Mouse (Mus musculus) embryonic facial prominence, embryonic 14.5 days (tissue): ENCODE data around the gene Gimap1. TPM values are rescaled to one million over a fixed set of nuclear protein-coding genes. Genes with fewer than 3 reads are reported as not detected.

Experiments used
- ATAC-seq: fragments of 200-750 bp; cut with Nextera tagmentation; 2 replicates; pipeline ENCODE4 v1.8.0; 2017; ENCODE audit warnings: low read depth, moderate number of reproducible peaks, moderate TSS enrichment
- DNase-seq: peaks from one replicate; pipeline ENCODE4 v3.0.0-alpha.2; 2015; ENCODE audit warnings: low spot score
- H3K27ac ChIP-seq: fragments of 300-500 bp; sonication (generic); replicated peaks from 2 replicates; pipeline ENCODE4 v1.5.1; 2014; ENCODE audit warnings: low read depth, mild to moderate bottlenecking, low read length, moderate library complexity
- H3K27me3 ChIP-seq: fragments of 300-500 bp; sonication (generic); replicated peaks from 2 replicates; pipeline ENCODE4 v1.6.1; 2014; ENCODE audit warnings: low read length; ENCODE audit not compliant: control insufficient read depth, insufficient read depth
- H3K36me3 ChIP-seq: fragments of 300-500 bp; sonication (generic); 2 replicates; pipeline ENCODE4 v1.6.1; 2014; ENCODE audit warnings: low read length, mixed read lengths; ENCODE audit not compliant: control insufficient read depth, insufficient read depth
- H3K4me1 ChIP-seq: fragments of 300-500 bp; sonication (generic); 2 replicates; pipeline ENCODE4 v1.6.1; 2014; ENCODE audit warnings: antibody characterized with exemption, low read length; ENCODE audit not compliant: control insufficient read depth, insufficient read depth
- H3K4me2 ChIP-seq: fragments of 300-500 bp; sonication (generic); 2 replicates; pipeline ENCODE4 v1.6.1; 2014; ENCODE audit warnings: low read depth, mild to moderate bottlenecking, low read length, moderate library complexity, mixed read lengths
- H3K4me3 ChIP-seq: fragments of 300-500 bp; sonication (generic); 2 replicates; pipeline ENCODE4 v1.5.1; 2014; ENCODE audit warnings: low read depth, mild to moderate bottlenecking, low read length
- H3K9ac ChIP-seq: fragments of 300-500 bp; sonication (generic); 2 replicates; pipeline ENCODE4 v1.6.1; 2014; ENCODE audit warnings: low read depth, mild to moderate bottlenecking, low read length, moderate library complexity, mixed read lengths
- H3K9me3 ChIP-seq: fragments of 300-500 bp; sonication (generic); 2 replicates; pipeline ENCODE4 v1.6.1; 2016; ENCODE audit warnings: low read length; ENCODE audit not compliant: control insufficient read depth
- WGBS: fragments of 180-500 bp; shearing (Covaris S2); extraction: QIAGEN DNeasy Blood & Tissue Kit; methylation state at CpG from one replicate; pipeline ENCODE4 v1.1.7; 2014; 5-methylcytosine and 5-hydroxymethylcytosine counted together
- polyA plus RNA-seq: library from polyadenylated mRNA; unstranded; fragments of >200 nt; fragmentation: Nextera tagmentation; extraction: Ambion mirVana; gene quantifications from 2 replicates; pipeline ENCODE4 v1.2.1, GENCODE M21; 2014

Gimap1 gene
- polyA plus RNA-seq, 1 experiment from 2014 or later, result 12.7 TPM

DNA sequence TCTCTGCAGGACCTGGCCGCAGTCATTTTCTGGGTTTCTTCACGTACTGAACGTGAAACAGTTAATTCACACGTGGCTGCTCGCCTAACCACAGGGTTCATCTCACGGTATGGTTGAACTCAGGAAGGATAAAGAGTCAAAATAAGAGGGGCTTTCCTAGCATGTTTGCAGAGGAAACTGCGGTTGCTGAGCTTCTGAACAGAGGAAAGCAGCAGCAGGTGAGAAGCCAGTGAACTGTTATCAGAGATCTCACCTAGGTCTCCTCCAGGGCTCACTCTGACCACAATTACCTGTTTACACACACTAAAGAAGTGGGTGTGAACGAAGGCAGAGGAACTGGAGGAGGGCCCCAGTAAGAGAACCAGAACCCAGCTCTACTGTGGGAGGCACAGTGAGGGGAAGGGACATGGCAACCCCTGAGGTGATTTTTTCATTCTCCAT lies 6.0 kb upstream of the Gimap1 start:
- DNase-seq, result no peak
- Histone ChIP-seq H3K4me2 (no peak overlapping the region), H3K9me3 (no peaks in the 10 kb centered on the region), H3K4me3 (no peak overlapping the region), H3K27ac (no peak overlapping the region), H3K36me3 (no peaks in the 10 kb centered on the region), H3K27me3 (no peaks in the 10 kb centered on the region), H3K9ac (no peak overlapping the region), H3K4me1 (no peaks in the 10 kb centered on the region)
- ATAC-seq, result no peak
- 42% methylated on average over 8 of the region's 8 CpGs for WGBS

GRCm38 (mm10) chr6:48733660-48734059 lies 5.2 kb upstream of the Gimap1 start:
- H3K4me2 ChIP-seq, result no peak overlapping the region
- DNase-seq (no peak), ATAC-seq (no peak)
- H3K36me3 ChIP-seq, result no peaks in the 10 kb centered on the region
- no peak overlapping the region for H3K27ac ChIP-seq
- H3K4me3 ChIP-seq, result no peak overlapping the region
- WGBS, result 91% methylated on average over 1 of the region's 1 CpGs
- no peaks in the 10 kb centered on the region for H3K27me3 ChIP-seq
- H3K9ac ChIP-seq, result no peak overlapping the region
- no peaks in the 10 kb centered on the region for H3K9me3 ChIP-seq
- no peaks in the 10 kb centered on the region for H3K4me1 ChIP-seq

DNA sequence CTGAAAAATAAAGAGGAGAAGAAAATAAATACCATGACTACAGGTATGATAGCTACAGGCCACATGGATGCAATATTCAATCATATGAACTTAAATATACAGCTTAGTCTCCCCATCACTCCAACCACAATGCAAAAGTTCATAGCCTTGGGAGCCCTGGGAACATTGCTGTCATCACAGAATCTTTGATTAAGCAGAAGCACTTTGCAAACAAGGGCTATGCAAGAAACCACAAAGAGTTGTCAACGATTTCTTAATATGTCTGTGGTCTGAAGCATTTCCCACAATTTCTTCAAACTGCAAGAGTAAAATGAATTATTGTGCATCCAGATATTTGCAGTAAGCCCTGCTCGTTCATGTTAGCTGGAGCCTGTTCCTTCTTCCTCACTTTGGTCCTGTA lies 1.8 kb upstream of the Gimap1 start:
- H3K4me3 ChIP-seq, result no peak overlapping the region
- no peak for ATAC-seq

GRCm38 (mm10) chr6:48737688-48738087 lies 1.2 kb upstream of the Gimap1 start:
- WGBS, result 90% methylated on average over 5 of the region's 5 CpGs
- DNase-seq, result no peak

More for the DNA sequence above, 1.8 kb upstream of the Gimap1 start:
- DNase-seq, result no peak
- peaks cover 10% of the 10 kb centered on the region for H3K27me3 ChIP-seq
- no peak overlapping the region for H3K4me2 ChIP-seq
- H3K27ac ChIP-seq, result no peak overlapping the region
- H3K36me3 ChIP-seq, result no peaks in the 10 kb centered on the region
- H3K9ac ChIP-seq, result no peak overlapping the region
- 72% methylated on average over 2 of the region's 2 CpGs for WGBS
- H3K4me1 ChIP-seq, result no peaks in the 10 kb centered on the region
- no peaks in the 10 kb centered on the region for H3K9me3 ChIP-seq

GRCm38 (mm10) chr6:48739780-48740055 lies 864 bp downstream of the Gimap1 start:
- Histone ChIP-seq H3K27me3 (peaks cover 31% of the 10 kb centered on the region), H3K4me3 (no peak overlapping the region), H3K9me3 (no peaks in the 10 kb centered on the region), H3K4me2 (no peak overlapping the region), H3K9ac (no peak overlapping the region), H3K4me1 (0 out of 2 replicates have a peak, but pooled peaks cover 5% of the 10 kb centered on the region), H3K27ac (no peak overlapping the region), H3K36me3 (no peaks in the 10 kb centered on the region)
- WGBS, result 84% methylated on average over 3 of the region's 3 CpGs
- DNase-seq, result no peak
- ATAC-seq, result no peak

More at GRCm38 (mm10) chr6:48737688-48738087, 1.2 kb upstream of the Gimap1 start:
- H3K9me3 ChIP-seq, result no peaks in the 10 kb centered on the region
- H3K36me3 ChIP-seq, result no peaks in the 10 kb centered on the region
- no peak overlapping the region for H3K9ac ChIP-seq
- no peak for ATAC-seq
- H3K4me3 ChIP-seq, result no peak overlapping the region
- H3K4me2 ChIP-seq, result no peak overlapping the region
- H3K4me1 ChIP-seq, result 0 out of 2 replicates have a peak, but pooled peaks cover under 1% of the 10 kb centered on the region
- H3K27me3 ChIP-seq, result peaks cover 17% of the 10 kb centered on the region
- H3K27ac ChIP-seq, result no peak overlapping the region

DNA sequence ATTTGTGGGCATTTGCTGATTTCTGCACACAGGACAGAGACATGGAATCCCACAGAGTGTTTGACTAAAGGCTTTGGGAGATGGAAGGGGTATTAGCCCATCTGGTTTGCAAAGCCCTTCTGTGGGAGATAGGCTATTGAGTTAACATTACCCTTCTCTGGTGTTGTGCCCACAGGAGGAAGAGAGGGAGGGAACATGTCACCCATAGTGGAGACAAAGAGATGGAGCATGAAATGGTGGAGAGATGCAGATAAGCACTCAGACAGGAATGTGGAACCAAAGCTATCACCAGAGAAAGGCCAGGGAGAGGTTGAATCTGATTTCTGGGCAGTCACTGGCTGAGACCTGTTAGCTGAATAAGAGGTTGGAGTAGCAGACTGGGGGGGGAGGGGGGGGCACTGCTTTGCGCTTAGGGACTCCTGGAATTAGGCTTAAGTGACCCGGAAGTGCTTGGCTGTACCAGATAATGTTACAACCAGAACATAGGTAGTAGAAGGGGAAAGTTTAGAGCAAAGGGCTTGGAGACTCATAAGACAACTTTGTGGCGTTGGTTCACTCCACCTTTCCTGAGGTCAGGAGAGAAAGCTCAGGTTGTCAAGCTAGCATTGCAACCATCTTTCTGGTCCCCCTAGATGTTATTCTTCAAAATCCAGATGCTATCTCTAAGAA lies 1.8 kb downstream of the Gimap1 start:
- Histone ChIP-seq H3K4me3 (no peak overlapping the region), H3K27ac (no peak overlapping the region), H3K4me1 (0 out of 2 replicates have a peak, but pooled peaks cover 5% of the 10 kb centered on the region), H3K27me3 (peaks cover 37% of the 10 kb centered on the region), H3K4me2 (no peak overlapping the region), H3K9ac (no peak overlapping the region), H3K36me3 (no peaks in the 10 kb centered on the region), H3K9me3 (no peaks in the 10 kb centered on the region)
- 68% methylated on average over 3 of the region's 3 CpGs for WGBS
- DNase-seq (no peak), ATAC-seq (no peak)

- Histone ChIP-seq H3K4me3 (no peak overlapping the region), H3K27me3 (peaks cover 41% of the 10 kb centered on the region), H3K36me3 (no peaks in the 10 kb centered on the region), H3K27ac (no peak overlapping the region), H3K9me3 (no peaks in the 10 kb centered on the region), H3K9ac (no peak overlapping the region), H3K4me2 (no peak overlapping the region), H3K4me1 (0 out of 2 replicates have a peak, but pooled peaks cover 5% of the 10 kb centered on the region)
- ATAC-seq (no peak), DNase-seq (no peak)
- 34% methylated on average over 3 of the region's 3 CpGs for WGBS
These were observed 2.4 kb downstream of the Gimap1 start for GRCm38 (mm10) chr6:48741273-48741672.

GRCm38 (mm10) chr6:48741711-48742206 lies 2.9 kb downstream of the Gimap1 start:
- H3K4me3 ChIP-seq, result no peak overlapping the region
- 31% methylated on average over 9 of the region's 9 CpGs for WGBS
- no peak overlapping the region for H3K4me2 ChIP-seq
- H3K4me1 ChIP-seq, result 0 out of 2 replicates have a peak, but pooled peaks cover 5% of the 10 kb centered on the region
- no peak overlapping the region for H3K27ac ChIP-seq
- H3K9ac ChIP-seq, result no peak overlapping the region
- no peak for DNase-seq
- ATAC-seq, result no peak
- no peaks in the 10 kb centered on the region for H3K9me3 ChIP-seq
- no peaks in the 10 kb centered on the region for H3K36me3 ChIP-seq
- H3K27me3 ChIP-seq, result peaks cover 41% of the 10 kb centered on the region
